Mouse (Mus musculus): ENCODE measurements around the gene Tcaim. TPM values are rescaled to one million over a fixed set of nuclear protein-coding genes. Genes with fewer than 3 reads are reported as not detected.
A peak's percentile ranks its signal among the peaks of the same experiment; 100 is the strongest.

Gene Tcaim
- total RNA-seq (2021) = 10 to 100 TPM; 11.3 to 11.5 TPM

DNA sequence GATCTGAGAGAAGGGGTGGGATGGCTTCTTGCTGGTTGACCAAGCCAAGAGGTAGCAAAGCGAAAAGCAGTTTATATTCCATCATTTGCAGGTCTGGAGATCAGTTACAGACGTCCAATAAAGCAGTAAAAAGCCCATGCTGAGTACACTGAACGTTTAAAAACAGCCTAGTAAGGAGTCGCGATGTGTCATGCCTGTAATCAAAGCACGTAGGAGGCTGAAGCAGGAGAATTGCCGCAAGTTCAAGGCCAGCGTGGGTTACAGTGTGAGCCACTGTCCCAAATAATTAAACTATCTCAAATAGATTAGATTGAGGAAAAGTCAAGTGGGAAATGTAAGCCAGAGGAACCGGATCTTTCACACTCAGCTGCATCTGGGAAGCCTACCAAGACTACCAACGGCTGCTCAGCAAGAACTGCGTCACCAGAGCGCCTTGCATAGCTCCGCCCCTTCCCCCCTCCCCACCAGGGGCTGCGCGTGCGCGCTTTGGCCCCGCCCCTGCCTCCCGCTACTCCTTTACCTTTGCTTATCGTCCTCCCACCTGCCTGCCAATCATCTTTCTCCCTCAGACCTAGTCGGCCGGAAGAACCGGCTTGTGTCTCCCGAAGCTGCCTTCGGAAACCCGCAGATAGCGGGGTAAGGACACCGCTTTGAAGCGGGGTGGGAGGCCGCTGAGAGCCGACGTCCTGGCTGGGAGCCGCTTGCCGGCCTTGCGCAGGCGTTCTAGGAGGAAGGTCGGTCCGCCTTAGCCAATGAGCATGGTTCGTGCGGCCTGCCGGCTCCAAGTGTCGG is at the start of gene Tcaim:
TSS of gene Tcaim (plus strand) at position 487 of the 792 bp plus-strand sequence.
- intact Hi-C loops (cut with DNase I) = no loop called here

DNA sequence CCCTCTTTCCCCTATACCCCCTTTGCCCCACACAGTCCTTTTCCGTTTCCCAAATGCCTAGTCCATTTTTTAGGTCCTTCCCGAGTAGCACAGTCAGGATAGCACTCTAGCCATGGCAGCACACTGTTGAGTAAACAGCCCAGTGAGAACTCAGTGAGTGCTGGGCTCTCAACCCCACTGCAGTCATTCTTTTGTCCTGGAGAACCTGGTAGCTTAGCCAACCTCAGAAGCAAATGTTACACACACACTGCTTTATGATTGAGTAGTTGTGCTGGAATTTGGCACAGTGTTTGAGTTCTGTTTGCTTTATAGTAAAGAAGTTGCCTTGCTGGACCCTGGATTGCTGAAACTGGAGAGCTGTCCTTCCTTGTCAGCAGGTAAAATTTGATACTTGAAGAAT is 47.7 kb upstream of the Tcaim start:
- intact Hi-C loops (cut with DNase I) = no loop called here
- DNase-seq = no peak

More for the DNA sequence above, at the start of gene Tcaim:
- peak; percentile 95 for DNase-seq

DNA sequence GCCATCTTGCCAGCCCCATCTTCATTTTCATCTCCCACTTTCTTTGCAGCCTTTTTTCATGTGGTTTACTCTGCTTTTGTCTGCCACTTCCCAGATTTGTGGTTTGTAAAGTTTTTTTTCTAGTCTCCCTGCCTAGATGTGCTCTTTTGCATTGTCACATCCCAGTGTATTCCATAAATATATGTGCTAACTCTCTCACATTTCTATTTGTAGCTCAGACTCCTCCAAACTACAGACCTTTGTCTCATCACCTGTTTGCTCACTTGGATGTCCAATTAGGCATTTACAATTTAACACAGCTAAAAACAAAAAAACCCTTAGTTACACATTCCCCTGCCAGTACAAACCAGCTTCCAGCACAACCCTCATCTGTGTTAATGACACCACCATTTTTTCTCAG is 45.2 kb upstream of the Tcaim start:
- no peak for DNase-seq
- intact Hi-C loops (cut with DNase I) = no loop called here

GRCm38 (mm10) chr9:122785231-122785630 is 20.1 kb upstream of the Tcaim start:
- no peak for DNase-seq
- intact Hi-C loops (cut with DNase I) = no loop called here

GRCm38 (mm10) chr9:122786534-122786933 is 18.8 kb upstream of the Tcaim start:
- no peak for DNase-seq
- intact Hi-C loops (cut with DNase I) = no loop called here

- intact Hi-C loops (cut with DNase I) = no loop called here
- DNase-seq = no peak
These were observed 554 bp downstream of the Tcaim start for GRCm38 (mm10) chr9:122805845-122806341.

DNA sequence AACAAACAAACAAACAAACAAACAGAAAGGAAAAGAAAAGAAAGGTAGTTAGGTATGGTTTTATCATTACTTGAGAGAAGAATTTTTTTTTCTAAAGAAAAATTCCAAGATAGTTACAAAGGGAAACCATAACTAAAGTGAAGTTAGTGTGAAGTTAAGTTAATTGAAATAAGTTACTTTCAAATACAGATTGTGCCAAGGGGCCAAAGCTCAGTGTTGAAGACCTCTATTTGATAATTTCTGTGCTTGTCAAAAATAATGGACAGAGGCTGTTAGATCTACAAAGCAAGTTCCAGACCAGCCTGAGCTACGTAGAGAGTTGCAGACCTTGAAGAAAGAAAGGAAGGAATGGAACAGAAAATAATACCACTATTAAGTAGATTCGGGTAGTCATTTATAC is 1.8 kb downstream of the Tcaim start:
- intact Hi-C loops (cut with DNase I) = no loop called here

GRCm38 (mm10) chr9:122810212-122810611 is 4.9 kb downstream of the Tcaim start:
- intact Hi-C loops (cut with DNase I) = no loop called here

More for the DNA sequence above, 1.8 kb downstream of the Tcaim start:
- no peak for DNase-seq

DNA sequence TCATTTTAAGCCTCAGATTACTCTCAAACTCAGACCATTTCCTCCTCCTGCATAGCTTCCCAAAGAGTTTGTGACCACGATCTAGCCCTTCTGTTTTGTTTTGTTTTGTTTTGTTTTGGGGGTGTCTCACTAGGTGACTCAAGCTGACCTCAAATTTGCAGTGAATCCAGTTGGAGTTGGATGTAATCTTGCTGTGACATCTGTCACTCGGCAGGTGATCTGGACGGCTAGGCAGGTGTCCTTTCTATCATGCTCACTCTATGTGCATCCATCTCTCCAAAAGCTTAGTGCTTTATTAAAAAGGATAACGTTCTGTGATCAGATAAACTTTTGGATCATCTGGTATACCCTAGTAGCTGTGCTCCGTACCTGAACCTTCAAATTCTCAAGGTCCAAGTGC is 7.0 kb downstream of the Tcaim start:
- intact Hi-C loops (cut with DNase I) = no loop called here
- no peak for DNase-seq

More at GRCm38 (mm10) chr9:122810212-122810611, 4.9 kb downstream of the Tcaim start:
- no peak for DNase-seq

- intact Hi-C loops (cut with DNase I) = no loop called here
- DNase-seq = no peak
These were observed 9.4 kb downstream of the Tcaim start for GRCm38 (mm10) chr9:122814775-122815174.

GRCm38 (mm10) chr9:122815239-122815851 is 10.0 kb downstream of the Tcaim start:
- DNase-seq = no peak
- intact Hi-C loops (cut with DNase I) = no loop called here

DNA sequence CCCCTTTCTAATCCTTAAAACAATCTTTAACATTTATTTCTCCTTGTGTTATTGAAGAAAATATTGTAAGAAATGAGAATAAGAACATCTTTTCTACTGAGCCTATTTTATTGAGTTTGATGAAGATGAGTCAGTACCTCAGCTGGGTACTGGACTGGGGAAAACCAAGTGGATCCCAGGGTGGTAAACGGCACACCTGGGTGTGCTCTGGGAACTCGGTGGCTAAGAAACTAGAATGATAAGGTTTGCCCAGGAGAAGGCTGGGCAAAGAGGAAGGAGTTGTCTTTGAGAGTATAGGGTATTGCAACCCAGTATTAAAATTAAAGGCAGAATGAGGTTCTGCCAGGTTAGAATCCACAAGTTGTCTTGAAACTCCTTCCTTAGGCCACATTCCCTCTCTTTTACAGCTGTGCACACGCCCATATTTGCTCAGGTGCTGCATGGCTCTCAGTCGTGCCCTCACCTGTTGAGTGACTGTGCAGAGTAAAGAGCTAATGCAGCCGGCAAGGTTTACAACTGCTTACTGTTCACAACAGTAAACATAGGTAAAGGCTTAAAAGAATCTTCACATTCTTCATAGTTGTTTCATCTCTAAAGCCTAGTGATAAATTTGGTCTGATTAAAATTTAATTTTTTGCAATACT is 18.2 kb downstream of the Tcaim start:
- DNase-seq = no peak
- intact Hi-C loops (cut with DNase I) = no loop called here

- DNase-seq = no peak
- intact Hi-C loops (cut with DNase I) = no loop called here
These were observed 21.4 kb downstream of the Tcaim start for GRCm38 (mm10) chr9:122826743-122827142.

DNA sequence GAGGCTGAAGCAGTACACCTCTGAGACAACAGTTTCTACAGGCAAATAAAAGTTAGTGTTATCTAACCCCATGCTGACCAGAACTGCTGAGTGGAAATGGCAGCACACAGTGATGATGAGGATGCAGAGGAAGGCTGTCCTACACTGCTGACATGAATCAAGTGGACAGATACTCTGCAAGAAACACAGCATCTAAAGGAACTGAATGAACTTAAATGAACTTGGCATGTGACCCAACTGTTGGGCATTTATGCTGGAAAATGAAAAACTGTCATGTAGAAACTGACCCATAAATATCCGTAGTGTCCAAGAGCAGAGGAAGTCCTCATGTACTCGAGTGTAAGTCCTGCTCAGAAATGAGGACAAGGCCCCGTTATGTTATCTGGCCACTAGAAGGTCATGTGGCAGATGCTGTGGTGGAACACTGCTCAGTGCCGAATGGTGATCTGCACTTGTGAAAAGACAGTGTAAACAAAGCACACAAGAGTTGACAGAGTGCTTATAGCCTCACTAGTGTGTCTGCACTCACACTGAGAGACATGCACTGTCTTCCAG is 24.6 kb downstream of the Tcaim start:
- intact Hi-C loops (cut with DNase I) = no loop called here

GRCm38 (mm10) chr9:122836126-122836525 is 30.8 kb downstream of the Tcaim start:
- no peak for DNase-seq
- intact Hi-C loops (cut with DNase I) = no loop called here

More for the DNA sequence above, 24.6 kb downstream of the Tcaim start:
- DNase-seq = no peak

- intact Hi-C loops (cut with DNase I) = no loop called here
- peak; percentile 93 for DNase-seq
These were observed 31.5 kb downstream of the Tcaim start for GRCm38 (mm10) chr9:122836790-122837189.

- intact Hi-C loops (cut with DNase I) = no loop called here
- DNase-seq = no peak
These were observed 31.9 kb downstream of the Tcaim start for GRCm38 (mm10) chr9:122837216-122837615.

GRCm38 (mm10) chr9:122837680-122838079 is 32.3 kb downstream of the Tcaim start:
- peak; percentile 49 for DNase-seq

GRCm38 (mm10) chr9:122843760-122844159 is 38.4 kb downstream of the Tcaim start, which contains the start of gene Gm35549:
TSS of gene Gm35549 (minus strand) at chr9:122844035.
- no peak for DNase-seq
- intact Hi-C loops (cut with DNase I) = no loop called here

More at GRCm38 (mm10) chr9:122837680-122838079, 32.3 kb downstream of the Tcaim start:
- intact Hi-C loops (cut with DNase I) = no loop called here

DNA sequence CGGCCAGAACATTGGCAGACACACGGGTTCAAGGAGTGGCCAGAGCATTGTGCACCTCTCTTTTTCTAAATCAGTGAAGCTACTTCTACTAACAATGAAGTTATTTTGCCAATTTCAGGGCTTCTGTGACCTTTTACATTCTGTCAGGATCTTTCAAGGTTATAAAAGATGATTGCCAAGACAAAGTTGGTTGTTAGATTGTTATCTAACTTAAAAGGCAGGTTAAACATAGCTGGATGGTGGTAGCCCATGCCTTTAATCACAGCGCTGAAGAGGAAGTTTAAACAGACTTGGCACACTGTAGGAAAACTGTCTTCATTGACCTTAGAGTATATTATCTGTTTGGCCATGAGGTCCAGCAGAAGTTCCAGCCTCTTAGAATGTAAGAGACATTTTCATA is 40.3 kb downstream of the Tcaim start:
- DNase-seq = no peak
- intact Hi-C loops (cut with DNase I) = no loop called here

- DNase-seq = peak; percentile 38
- intact Hi-C loops (cut with DNase I) = no loop called here
These were observed 40.8 kb downstream of the Tcaim start for GRCm38 (mm10) chr9:122846156-122846555.

Data from left cerebral cortex, postnatal 4 days (tissue).